Comparison of ENCODE assay signal across 22 mouse cellular contexts in the genomic region with DNA sequence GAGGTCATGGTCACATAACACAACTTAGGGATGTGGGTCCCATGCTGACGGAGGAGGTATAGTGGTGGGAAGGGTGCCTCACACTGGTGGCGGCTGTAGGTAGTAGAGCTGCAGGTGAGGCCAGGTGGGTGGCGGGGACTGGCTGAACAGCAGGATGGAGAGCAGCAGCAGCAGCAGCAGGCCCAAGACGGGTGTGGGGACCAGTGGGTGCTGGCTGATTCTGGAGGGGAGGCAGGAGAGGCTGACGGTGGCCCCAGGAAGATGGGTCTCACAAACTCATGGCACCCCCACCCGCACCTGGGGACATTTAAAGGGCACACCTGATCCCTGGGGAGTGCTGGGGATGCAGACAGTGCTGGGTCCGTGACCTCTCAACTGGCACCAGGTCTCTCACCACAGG.
"Had no signal": no experiment of that assay in that cellular context is flagged by ENCODE, and none has a peak within 500 bp of the region (broad histone marks: within the 10 kb centered on the region; RNA-seq: fewer than 3 reads in every experiment).

No protein-coding gene starts in this region.

- DNase-seq: heart, postnatal 10 days; heart, postnatal 14 days; heart, postnatal 36 days; heart, postnatal 4 days; kidney, adult 11 months; kidney, adult 18-20 months; kidney, adult 2 months; kidney, adult 8-10 months; kidney, adult 9 months; kidney, postnatal 10 days; kidney, postnatal 14 days; kidney, postnatal 25 days; kidney, postnatal 36 days; kidney, postnatal 4 days; layer of hippocampus, adult 9-11 months; layer of hippocampus, postnatal 36 days had no signal

- ATAC-seq: hindbrain, embryonic 16.5 days; hindbrain, postnatal 0 days; inflammation-experienced regulatory T-cells, adult 6 months; intestine, embryonic 15.5 days; intestine, embryonic 16.5 days; intestine, postnatal 0 days had no signal
